ENCODE assay signal across 8 mouse cellular contexts in genomic region chr2:170266407-170267101, GRCm38 (mm10).
DNase-seq lines count a peak whose midpoint lies in the region; ATAC-seq and TF ChIP-seq lines count a peak whose summit lies in the region.

No protein-coding gene starts in this region.

- peaks cover 7% of the 10 kb centered on the region for H3K4me1 ChIP-seq in heart, adult 2 months (ENCODE audit: control insufficient read depth, insufficient read depth, low read length)
- no peaks in the 10 kb centered on the region; the same call in 1 of the 2 replicates for H3K4me1 ChIP-seq in liver, embryonic 11.5 days (replicated peaks; ENCODE audit: control insufficient read depth, insufficient read depth, low read length)

- no peak for ATAC-seq in liver, embryonic 11.5 days (replicated peaks; ENCODE audit: low FRiP score)

- peak overlapping the region; percentile 57 for H3K4me2 ChIP-seq in liver, embryonic 11.5 days

- H3K27me3 ChIP-seq in heart, adult 2 months (ENCODE audit: control insufficient read depth, insufficient read depth, low read length) = no peaks in the 10 kb centered on the region
- H3K27me3 ChIP-seq in liver, embryonic 11.5 days (replicated peaks; ENCODE audit: control insufficient read depth, insufficient read depth, low read length) = no peaks in the 10 kb centered on the region

- peak; percentile 61 for TF ChIP-seq CTCF in heart, adult 2 months (IDR thresholded peaks at IDR 0.05)

- no peaks in the 10 kb centered on the region; the same call in none of the 2 replicates for H3K36me3 ChIP-seq in heart, adult 2 months (ENCODE audit: control insufficient read depth, insufficient read depth, low read length)
- no peaks in the 10 kb centered on the region for H3K36me3 ChIP-seq in liver, embryonic 11.5 days (ENCODE audit: control insufficient read depth, insufficient read depth, low read length)

- intact Hi-C loops in heart, adult 2 months (cut with DNase I) = loop anchor here (5.0 kb wide), 3 partner anchors 44 to 76 kb away; no protein-coding TSS in a partner anchor

- H3K4me3 ChIP-seq in heart, adult 2 months = peak overlapping the region; percentile 20
- H3K4me3 ChIP-seq in liver, embryonic 11.5 days (ENCODE audit: low read depth, low read length) = peak overlapping the region; percentile 26; the same call in 1 of the 2 replicates

- peak overlapping the region; percentile 67 for H3K27ac ChIP-seq in heart, adult 2 months
- no peak overlapping the region for H3K27ac ChIP-seq in liver, embryonic 11.5 days (ENCODE audit: low read depth, low read length)

- H3K79me2 ChIP-seq in heart, adult 2 months (replicated peaks; ENCODE audit: control insufficient read depth, insufficient read depth, low read length) = no peaks in the 10 kb centered on the region

- peak overlapping the region; percentile 65 for H3K9ac ChIP-seq in heart, adult 2 months (ENCODE audit: low read depth, low read length)
- no peak overlapping the region for H3K9ac ChIP-seq in liver, embryonic 11.5 days (ENCODE audit: low read depth, low read length)

- TF ChIP-seq EP300 in heart, adult 2 months (IDR thresholded peaks at IDR 0.05; ENCODE audit: insufficient read depth, low read depth, low read length) = no peak

- 29% methylated on average over 16 of the region's 16 CpGs for WGBS in heart, adult 2 months
- 22% methylated on average over 16 of the region's 16 CpGs for WGBS in liver, embryonic 11.5 days

- no peaks in the 10 kb centered on the region for H3K9me3 ChIP-seq in liver, embryonic 11.5 days (ENCODE audit: control insufficient read depth, low read length)

- TF ChIP-seq POLR2A in heart, adult 2 months (IDR thresholded peaks at IDR 0.05; ENCODE audit: insufficient read depth, low read depth, low read length) = no peak

- no peak for DNase-seq in heart, adult 2 months
- no peak for DNase-seq in heart, adult 18-20 months
- peak; percentile 44 for DNase-seq in T-cell, adult 2 months (ENCODE audit: low spot score)
- peak; percentile 54 for DNase-seq in heart, postnatal 4 days
- DNase-seq in liver, embryonic 11.5 days (ENCODE audit: low spot score) = no peak
- DNase-seq in neural tube, embryonic 10.5 days (ENCODE audit: extremely low spot score, low spot score) = peak; percentile 37
- no peak for DNase-seq in layer of hippocampus, adult 18-20 months (ENCODE audit: low spot score in 2 of 2)
- no peak for DNase-seq in adrenal gland, postnatal 4 days (ENCODE audit: low spot score in 2 of 2)

Comparison
In these comparisons a context has a peak if more than half of its experiments do, and no peak if none do; other contexts are left out.
1. DNase-seq: peak in T-cell, adult 2 months (single experiment), heart, postnatal 4 days (single experiment) and neural tube, embryonic 10.5 days (single experiment); none in heart, adult 2 months (0 of 2), heart, adult 18-20 months (0 of 2), liver, embryonic 11.5 days (single experiment), layer of hippocampus, adult 18-20 months (0 of 2) and adrenal gland, postnatal 4 days (0 of 2).